Mouse (Mus musculus) stomach, embryonic 15.5 days (tissue): ENCODE measurements around the gene Rhou. TPM values are rescaled to one million over a fixed set of nuclear protein-coding genes. Genes with fewer than 3 reads are reported as not detected.

Experiments
- ATAC-seq: fragments of 200-750 bp; cut with Nextera tagmentation; 2 replicates; pipeline ENCODE4 v1.8.0; 2017; ENCODE audit warnings: low read depth, moderate number of reproducible peaks, moderate TSS enrichment; ENCODE audit not compliant: insufficient read depth, low FRiP score
- H3K27ac ChIP-seq: fragments of 300-500 bp; sonication (generic); 2 replicates; pipeline ENCODE4 v1.5.1; 2015; ENCODE audit warnings: mild to moderate bottlenecking, inconsistent platforms
- H3K27me3 ChIP-seq: fragments of 300-500 bp; sonication (generic); replicated peaks from 2 replicates; pipeline ENCODE4 v1.6.1; 2015; ENCODE audit warnings: inconsistent platforms
- H3K36me3 ChIP-seq: fragments of 300-500 bp; sonication (generic); 2 replicates; pipeline ENCODE4 v1.6.1; 2015; ENCODE audit warnings: inconsistent platforms
- H3K4me1 ChIP-seq: fragments of 300-500 bp; sonication (generic); 2 replicates; pipeline ENCODE4 v1.6.1; 2015; ENCODE audit warnings: inconsistent platforms
- H3K4me2 ChIP-seq: fragments of 300-500 bp; sonication (generic); 2 replicates; pipeline ENCODE4 v1.6.1; 2015; ENCODE audit warnings: mild to moderate bottlenecking, inconsistent platforms
- H3K4me3 ChIP-seq: fragments of 300-500 bp; sonication (generic); replicated peaks from 2 replicates; pipeline ENCODE4 v1.5.1; 2015; ENCODE audit warnings: inconsistent platforms
- H3K9ac ChIP-seq: fragments of 300-500 bp; sonication (generic); 2 replicates; pipeline ENCODE4 v1.6.1; 2015; ENCODE audit warnings: inconsistent platforms
- H3K9me3 ChIP-seq: fragments of 300-500 bp; sonication (generic); 2 replicates; pipeline ENCODE4 v1.6.1; 2016; ENCODE audit warnings: inconsistent platforms
- WGBS: fragments of 180-500 bp; shearing (Covaris S2); methylation state at CpG from one replicate; pipeline ENCODE4 v1.1.7; 2015; 5-methylcytosine and 5-hydroxymethylcytosine counted together
- polyA plus RNA-seq: library from polyadenylated mRNA; unstranded; fragments of >200 nt; fragmentation: Nextera tagmentation; extraction: Ambion mirVana; gene quantifications from 2 replicates; pipeline ENCODE4 v1.2.1, GENCODE M21; 2015

Gene Rhou
- polyA plus RNA-seq, 1 experiment from 2014 or later, result 8.9 TPM

- ATAC-seq, result peak; percentile 52; the same call in 1 of the 2 replicates
- H3K4me3 ChIP-seq, result peak overlapping the region; percentile 81
- H3K9ac ChIP-seq, result peak overlapping the region; percentile 81
- peak overlapping the region; percentile 67 for H3K4me2 ChIP-seq
- no peaks in the 10 kb centered on the region for H3K27me3 ChIP-seq
- H3K27ac ChIP-seq, result peak overlapping the region; percentile 89
- WGBS, result under 1% methylated on average over 61 of the region's 77 CpGs
- H3K4me1 ChIP-seq, result peaks cover 22% of the 10 kb centered on the region
- peaks cover 3% of the 10 kb centered on the region; the same call in 1 of the 2 replicates for H3K36me3 ChIP-seq
- no peaks in the 10 kb centered on the region for H3K9me3 ChIP-seq
Observed at GRCm38 (mm10) chr8:123653994-123654569, 353 bp downstream of the Rhou start.

GRCm38 (mm10) chr8:123654763-123655162 is 1.0 kb downstream of the Rhou start:
- 19% methylated on average over 5 of the region's 5 CpGs for WGBS

GRCm38 (mm10) chr8:123655351-123655779 is 1.6 kb downstream of the Rhou start:
- H3K9ac ChIP-seq, result no peak overlapping the region
- H3K27ac ChIP-seq, result peak overlapping the region; percentile 89

More at GRCm38 (mm10) chr8:123654763-123655162, 1.0 kb downstream of the Rhou start:
- H3K4me2 ChIP-seq, result peak overlapping the region; percentile 67
- H3K4me1 ChIP-seq, result peaks cover 19% of the 10 kb centered on the region
- no peaks in the 10 kb centered on the region for H3K27me3 ChIP-seq
- peaks cover 3% of the 10 kb centered on the region; the same call in 1 of the 2 replicates for H3K36me3 ChIP-seq
- H3K4me3 ChIP-seq, result peak overlapping the region; percentile 81
- no peaks in the 10 kb centered on the region for H3K9me3 ChIP-seq
- no peak for ATAC-seq
- no peak overlapping the region; the same call in 1 of the 2 replicates for H3K9ac ChIP-seq
- H3K27ac ChIP-seq, result peak overlapping the region; percentile 89

GRCm38 (mm10) chr8:123657826-123658225 is 4.1 kb downstream of the Rhou start:
- no peak for ATAC-seq
- no peak overlapping the region for H3K4me3 ChIP-seq
- no peak overlapping the region for H3K4me2 ChIP-seq
- 86% methylated on average over 8 of the region's 8 CpGs for WGBS
- no peak overlapping the region for H3K9ac ChIP-seq
- no peaks in the 10 kb centered on the region for H3K9me3 ChIP-seq
- no peaks in the 10 kb centered on the region for H3K27me3 ChIP-seq
- peaks cover 20% of the 10 kb centered on the region for H3K36me3 ChIP-seq
- H3K4me1 ChIP-seq, result peaks cover 18% of the 10 kb centered on the region
- no peak overlapping the region for H3K27ac ChIP-seq

More at GRCm38 (mm10) chr8:123655351-123655779, 1.6 kb downstream of the Rhou start:
- H3K9me3 ChIP-seq, result no peaks in the 10 kb centered on the region
- H3K27me3 ChIP-seq, result no peaks in the 10 kb centered on the region
- peaks cover 19% of the 10 kb centered on the region for H3K4me1 ChIP-seq
- WGBS, result 17% methylated on average over 8 of the region's 8 CpGs
- peak overlapping the region; percentile 67 for H3K4me2 ChIP-seq
- H3K4me3 ChIP-seq, result peak overlapping the region; percentile 81
- H3K36me3 ChIP-seq, result peaks cover 3% of the 10 kb centered on the region; the same call in 1 of the 2 replicates
- no peak for ATAC-seq

- Histone ChIP-seq H3K9ac (no peak overlapping the region), H3K9me3 (no peaks in the 10 kb centered on the region), H3K27ac (no peak overlapping the region), H3K27me3 (no peaks in the 10 kb centered on the region), H3K36me3 (peaks cover 27% of the 10 kb centered on the region), H3K4me1 (peaks cover 11% of the 10 kb centered on the region), H3K4me3 (no peak overlapping the region), H3K4me2 (no peak overlapping the region)
- no peak for ATAC-seq
- 78% methylated on average over 10 of the region's 10 CpGs for WGBS
Observed at GRCm38 (mm10) chr8:123659469-123660057, 5.8 kb downstream of the Rhou start.

GRCm38 (mm10) chr8:123661515-123661914 is 7.8 kb downstream of the Rhou start:
- 82% methylated on average over 11 of the region's 11 CpGs for WGBS
- Histone ChIP-seq H3K4me3 (no peak overlapping the region), H3K27ac (no peak overlapping the region), H3K9ac (no peak overlapping the region), H3K9me3 (no peaks in the 10 kb centered on the region), H3K36me3 (peaks cover 27% of the 10 kb centered on the region), H3K27me3 (no peaks in the 10 kb centered on the region), H3K4me1 (no peaks in the 10 kb centered on the region), H3K4me2 (no peak overlapping the region)
- ATAC-seq, result no peak

- Histone ChIP-seq H3K9ac (no peak overlapping the region), H3K4me1 (peaks cover 3% of the 10 kb centered on the region; the same call in 1 of the 2 replicates), H3K27me3 (no peaks in the 10 kb centered on the region), H3K9me3 (no peaks in the 10 kb centered on the region), H3K27ac (no peak overlapping the region), H3K4me2 (no peak overlapping the region), H3K4me3 (no peak overlapping the region), H3K36me3 (peaks cover 24% of the 10 kb centered on the region; the same call in 1 of the 2 replicates)
- ATAC-seq, result no peak
- 71% methylated on average over 6 of the region's 6 CpGs for WGBS
Observed at GRCm38 (mm10) chr8:123665580-123665979, 11.9 kb downstream of the Rhou start.

GRCm38 (mm10) chr8:123666832-123667231 is 13.1 kb downstream of the Rhou start:
- Histone ChIP-seq H3K4me1 (peaks cover 3% of the 10 kb centered on the region; the same call in 1 of the 2 replicates), H3K36me3 (peaks cover 11% of the 10 kb centered on the region; the same call in 1 of the 2 replicates), H3K9me3 (no peaks in the 10 kb centered on the region), H3K9ac (no peak overlapping the region), H3K27ac (no peak overlapping the region), H3K4me2 (no peak overlapping the region), H3K27me3 (no peaks in the 10 kb centered on the region), H3K4me3 (no peak overlapping the region)
- 74% methylated on average over 1 of the region's 1 CpGs for WGBS
- ATAC-seq, result no peak

GRCm38 (mm10) chr8:123668681-123669080 is 15.0 kb downstream of the Rhou start:
- H3K36me3 ChIP-seq, result no peaks in the 10 kb centered on the region
- no peaks in the 10 kb centered on the region for H3K9me3 ChIP-seq
- no peak for ATAC-seq
- H3K27ac ChIP-seq, result no peak overlapping the region
- H3K9ac ChIP-seq, result no peak overlapping the region
- H3K4me2 ChIP-seq, result no peak overlapping the region
- H3K27me3 ChIP-seq, result no peaks in the 10 kb centered on the region
- WGBS, result 26% methylated on average over 4 of the region's 4 CpGs
- peaks cover 3% of the 10 kb centered on the region; the same call in 1 of the 2 replicates for H3K4me1 ChIP-seq
- H3K4me3 ChIP-seq, result no peak overlapping the region

- Histone ChIP-seq H3K36me3 (no peaks in the 10 kb centered on the region), H3K9me3 (no peaks in the 10 kb centered on the region), H3K4me2 (no peak overlapping the region), H3K27me3 (no peaks in the 10 kb centered on the region), H3K4me1 (peaks cover 3% of the 10 kb centered on the region; the same call in 1 of the 2 replicates), H3K4me3 (no peak overlapping the region), H3K9ac (no peak overlapping the region), H3K27ac (no peak overlapping the region)
- no peak for ATAC-seq
- WGBS, result 58% methylated on average over 7 of the region's 7 CpGs
Observed at GRCm38 (mm10) chr8:123670766-123671165, 17.0 kb downstream of the Rhou start.

GRCm38 (mm10) chr8:123671454-123671853 is 17.7 kb downstream of the Rhou start:
- H3K9me3 ChIP-seq, result no peaks in the 10 kb centered on the region
- no peak overlapping the region for H3K27ac ChIP-seq
- WGBS, result 70% methylated on average over 7 of the region's 7 CpGs
- H3K36me3 ChIP-seq, result no peaks in the 10 kb centered on the region
- H3K4me1 ChIP-seq, result peaks cover 3% of the 10 kb centered on the region; the same call in 1 of the 2 replicates
- no peak overlapping the region for H3K4me2 ChIP-seq
- no peak overlapping the region for H3K9ac ChIP-seq
- no peaks in the 10 kb centered on the region for H3K27me3 ChIP-seq
- ATAC-seq, result no peak
- no peak overlapping the region for H3K4me3 ChIP-seq

GRCm38 (mm10) chr8:123672648-123673047 is 18.9 kb downstream of the Rhou start:
- H3K36me3 ChIP-seq, result no peaks in the 10 kb centered on the region
- H3K4me2 ChIP-seq, result no peak overlapping the region
- no peak overlapping the region for H3K9ac ChIP-seq
- H3K27me3 ChIP-seq, result no peaks in the 10 kb centered on the region
- no peaks in the 10 kb centered on the region for H3K9me3 ChIP-seq
- 74% methylated on average over 6 of the region's 6 CpGs for WGBS
- peaks cover 3% of the 10 kb centered on the region; the same call in 1 of the 2 replicates for H3K4me1 ChIP-seq
- H3K27ac ChIP-seq, result no peak overlapping the region
- no peak for ATAC-seq
- no peak overlapping the region for H3K4me3 ChIP-seq
